Mouse (Mus musculus) brain, embryonic 14.5 days (tissue): ENCODE results near the gene Dnajc21.

Source experiments
- CTCF ChIP-seq: fragments of 200-500 bp; IDR thresholded peaks from 2 replicates; pipeline ENCODE4 v1.5.1; 2012; ENCODE audit warnings: inconsistent platforms, mild to moderate bottlenecking, moderate library complexity, borderline replicate concordance; ENCODE audit not compliant: insufficient read depth, insufficient read length; ENCODE audit errors: extremely low read depth
- POLR2A ChIP-seq: fragments of 200-500 bp; IDR thresholded peaks from 2 replicates; pipeline ENCODE4 v1.6.1; 2012; ENCODE audit warnings: mild to moderate bottlenecking, inconsistent platforms, borderline replicate concordance; ENCODE audit not compliant: poor library complexity, insufficient read depth, insufficient read length, severe bottlenecking; ENCODE audit errors: extremely low read depth

DNA sequence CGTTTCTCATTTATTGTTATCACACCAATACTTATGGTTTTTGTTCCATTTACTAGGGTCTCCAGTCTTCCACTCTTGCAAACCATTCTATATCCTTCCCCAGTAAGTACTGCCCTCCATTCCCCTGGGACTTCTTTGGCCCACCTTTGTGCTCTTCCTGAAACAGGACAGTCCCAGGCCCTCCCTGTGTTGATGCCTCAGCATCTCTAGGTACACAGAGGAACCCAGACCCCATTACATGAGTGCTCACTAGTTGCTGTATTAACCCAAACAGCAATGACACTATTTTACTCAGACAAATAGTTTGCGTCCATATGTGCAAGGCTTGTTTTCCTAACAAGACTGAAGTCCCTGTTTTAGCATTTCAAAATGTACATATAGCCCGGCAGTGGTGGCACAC, 1.6 kb downstream of the Dnajc21 start:
- no peak for TF ChIP-seq CTCF
- no peak for TF ChIP-seq POLR2A
